Mouse (Mus musculus) gastrocnemius, adult 2 months (tissue): ENCODE results near the gene Fads3. TPM values are rescaled to one million over a fixed set of nuclear protein-coding genes. Genes with fewer than 3 reads are reported as not detected.

Experiments used
- DNase-seq: peaks from one replicate; pipeline ENCODE4 v3.0.0; 2022
- H3K27ac ChIP-seq: fragments of 200-600 bp; 2 replicates; pipeline ENCODE4 v1.8.1; 2022; ENCODE audit warnings: mild to moderate bottlenecking
- H3K4me3 ChIP-seq: fragments of 200-600 bp; 2 replicates; pipeline ENCODE4 v1.8.1; 2022; ENCODE audit warnings: mild to moderate bottlenecking, moderate library complexity
- CTCF ChIP-seq: fragments of 200-600 bp; IDR thresholded peaks from 2 replicates; pipeline ENCODE4 v1.8.1; 2022; ENCODE audit warnings: antibody characterized with exemption, mild to moderate bottlenecking, moderate library complexity
- intact Hi-C: fragments of 180-260 bp; cut with DNase I; formaldehyde crosslinking; loops from one replicate; pipeline ENCODE4 v1.15.1; 2025
- total RNA-seq, 2 experiments: library from RNA; stranded (reverse); gene quantifications; 2 replicates each; pipeline ENCODE4 v1.2.3; 2021

The Fads3 gene
- total RNA-seq, 2 experiments from 2014 or later, result 2.2 to 2.3 TPM

- DNase-seq, result peak; percentile 69
- no peak for TF ChIP-seq CTCF
- peak overlapping the region; percentile 58 for H3K27ac ChIP-seq
- intact Hi-C loops, result no loop called here
- H3K4me3 ChIP-seq, result peak overlapping the region; percentile 36
Measured at GRCm38 (mm10) chr19:10025169-10025875, 16.0 kb upstream of the Fads3 start.

DNA sequence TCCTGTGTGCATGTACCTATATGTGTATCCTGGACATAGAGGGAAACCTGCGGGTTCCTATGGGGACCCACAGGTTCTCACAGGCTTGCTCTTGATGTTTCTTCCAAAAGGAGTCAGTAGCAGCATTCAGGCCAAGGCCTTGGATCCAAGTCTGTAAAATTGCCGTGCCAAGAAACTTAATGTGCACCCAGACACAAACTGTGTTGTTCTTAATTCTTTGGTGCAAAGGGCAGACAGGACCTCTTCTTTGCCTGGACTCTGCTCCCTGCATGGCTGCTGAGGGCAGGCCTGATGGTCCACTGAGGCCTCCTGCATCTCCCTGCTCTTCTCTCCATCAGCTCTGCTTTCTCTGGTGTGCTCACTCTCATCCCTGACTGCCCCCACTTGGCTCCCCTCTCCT, 11.6 kb upstream of the Fads3 start:
- no peak for DNase-seq
- intact Hi-C loops, result no loop called here
- no peak for TF ChIP-seq CTCF
- no peak overlapping the region for H3K4me3 ChIP-seq
- no peak overlapping the region for H3K27ac ChIP-seq

DNA sequence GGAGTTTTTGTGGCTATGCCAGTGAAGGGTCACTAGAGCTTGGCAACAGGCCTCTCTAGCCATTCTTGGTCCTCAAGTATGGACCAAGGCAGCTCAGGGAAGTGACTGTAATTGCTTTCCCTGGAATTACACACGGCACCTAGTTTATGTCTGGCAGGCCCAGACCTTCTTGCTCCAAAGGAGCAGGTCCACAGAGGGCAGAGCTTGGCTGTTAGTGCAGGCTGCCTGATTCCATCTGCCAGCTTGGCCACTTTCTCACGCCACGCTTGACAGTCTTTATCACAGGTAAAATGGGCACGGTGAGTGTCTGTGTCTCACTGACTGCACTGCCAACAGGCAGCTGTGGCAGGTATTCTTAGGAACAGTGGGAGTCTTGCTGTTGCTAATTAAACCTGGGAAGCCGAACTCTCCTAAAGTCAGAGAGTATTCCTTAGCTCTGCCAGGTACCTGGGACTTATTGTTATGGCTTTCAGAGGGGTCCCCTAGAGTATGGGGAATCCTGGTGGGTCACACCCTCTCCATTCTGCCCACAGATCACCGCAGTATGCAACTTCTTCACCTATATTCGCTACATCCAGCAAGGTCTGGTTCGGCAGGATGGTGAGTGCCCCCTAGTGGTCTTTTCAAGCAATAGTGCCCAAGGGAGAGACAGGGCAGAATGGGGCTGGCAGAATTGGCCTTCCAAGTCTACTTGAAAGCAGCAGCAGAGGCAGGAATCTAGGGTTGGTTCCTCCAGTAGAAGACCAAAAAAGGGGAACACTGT, 8.0 kb upstream of the Fads3 start:
- peak; percentile 92 for TF ChIP-seq CTCF
- DNase-seq, result peak; percentile 63
- no peak overlapping the region for H3K4me3 ChIP-seq
- H3K27ac ChIP-seq, result no peak overlapping the region
- intact Hi-C loops, result no loop called here

DNA sequence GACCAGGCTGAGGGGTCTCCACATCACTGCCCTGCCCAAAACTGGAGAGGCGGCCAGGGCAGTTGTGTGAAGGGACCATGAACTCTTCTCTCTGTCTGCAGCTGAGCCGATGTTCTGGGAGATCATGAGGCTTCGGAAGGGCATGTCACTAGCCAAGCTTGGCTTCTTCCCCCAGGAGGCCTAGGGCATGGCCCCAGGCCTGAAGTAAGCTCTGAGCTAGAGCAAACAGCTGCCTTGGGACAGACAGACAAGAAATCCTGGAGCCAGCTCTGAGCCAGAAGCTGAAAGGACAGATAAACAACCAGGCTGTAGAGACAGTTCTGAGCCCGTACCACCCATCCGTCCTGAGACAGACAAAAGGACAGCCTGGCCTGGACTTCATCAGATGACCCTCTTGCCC, 7.0 kb upstream of the Fads3 start:
- intact Hi-C loops, result loop anchor here (1.0 to 2.0 kb wide), 2 partner anchors 34 to 118 kb away; no protein-coding TSS in a partner anchor
- no peak for TF ChIP-seq CTCF
- peak overlapping the region; percentile 8; the same call in 1 of the 2 replicates for H3K27ac ChIP-seq
- no peak for DNase-seq
- no peak overlapping the region for H3K4me3 ChIP-seq

DNA sequence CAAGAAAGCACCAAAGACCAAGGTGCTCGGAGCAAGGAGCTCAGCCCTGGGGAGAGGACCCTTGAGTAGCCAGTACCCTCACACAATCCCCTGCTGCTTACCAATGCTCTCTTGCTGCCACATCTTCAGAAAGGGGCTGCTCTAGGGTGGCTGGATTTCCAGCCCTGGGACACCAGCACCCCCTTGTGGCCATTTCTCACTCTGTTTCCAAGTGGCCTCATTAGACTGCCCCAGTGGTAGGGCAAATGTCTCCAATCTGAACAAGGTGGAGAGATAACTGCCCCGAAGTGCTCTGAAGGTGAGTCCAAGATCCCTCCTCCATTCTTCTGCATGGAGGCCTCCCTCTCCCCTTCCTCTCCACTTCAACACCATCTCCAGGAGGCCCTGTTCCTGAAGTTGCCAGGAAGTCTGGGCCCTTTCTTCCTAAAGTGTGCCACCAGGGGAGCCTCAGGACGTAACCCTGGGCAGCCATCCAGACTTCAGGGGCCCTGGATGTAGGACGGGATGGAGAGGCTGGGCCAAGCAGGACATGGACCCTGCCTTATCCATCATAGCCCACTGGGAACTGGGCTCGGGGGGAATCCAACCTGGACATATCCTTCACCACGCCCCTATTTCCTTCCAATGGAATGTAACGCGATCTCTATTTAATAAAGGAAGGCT, 6.5 kb upstream of the Fads3 start:
- TF ChIP-seq CTCF, result peak; percentile 95
- H3K4me3 ChIP-seq, result no peak overlapping the region
- intact Hi-C loops, result loop anchor here (1.0 to 5.0 kb wide), 3 partner anchors 35 to 118 kb away; partner anchors contain the start of gene Fads2
- DNase-seq, result peak; percentile 86
- peak overlapping the region; percentile 8; the same call in 1 of the 2 replicates for H3K27ac ChIP-seq

GRCm38 (mm10) chr19:10037534-10037933, 3.8 kb upstream of the Fads3 start:
- TF ChIP-seq CTCF, result no peak
- H3K4me3 ChIP-seq, result no peak overlapping the region
- intact Hi-C loops, result loop anchor here (5.0 kb wide), 1 partner anchor 65 kb away; the partner anchor contains the start of gene Fads2
- DNase-seq, result no peak
- no peak overlapping the region for H3K27ac ChIP-seq

DNA sequence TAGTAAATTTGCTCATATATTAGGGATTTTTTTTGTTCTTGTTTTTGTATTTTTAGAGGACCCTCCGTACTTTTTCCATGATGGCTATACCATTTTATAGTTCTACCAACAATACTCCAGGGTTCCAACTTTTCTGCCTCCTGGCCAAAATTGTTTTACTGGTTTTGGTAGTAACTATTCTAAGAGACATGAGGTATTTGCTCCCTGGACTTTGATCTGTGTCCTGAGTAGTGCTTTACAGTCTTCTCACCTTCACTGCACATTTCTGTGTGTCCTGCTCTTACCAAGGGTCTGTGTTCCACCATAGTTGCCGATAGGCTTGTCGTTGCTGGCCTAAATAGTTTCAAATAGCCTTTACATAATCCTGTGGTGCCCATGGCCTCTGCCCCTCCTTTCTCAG, 3.0 kb upstream of the Fads3 start:
- TF ChIP-seq CTCF, result no peak
- no peak for DNase-seq
- intact Hi-C loops, result loop anchor here (5.0 kb wide), 1 partner anchor 64 kb away; the partner anchor contains the start of gene Fads2
- Histone ChIP-seq H3K27ac (no peak overlapping the region; the same call in 1 of the 2 replicates), H3K4me3 (no peak overlapping the region)

- DNase-seq, result no peak
- TF ChIP-seq CTCF, result no peak
- intact Hi-C loops, result loop anchor here (5.0 kb wide), 1 partner anchor 63 kb away; the partner anchor contains the start of gene Fads2
- Histone ChIP-seq H3K27ac (peak overlapping the region; percentile 20; the same call in 1 of the 2 replicates), H3K4me3 (no peak overlapping the region)
Measured at GRCm38 (mm10) chr19:10038910-10039309, 2.5 kb upstream of the Fads3 start.

GRCm38 (mm10) chr19:10039615-10040014, 1.8 kb upstream of the Fads3 start:
- peak overlapping the region; percentile 16; the same call in 1 of the 2 replicates for H3K27ac ChIP-seq
- intact Hi-C loops, result loop anchor here (5.0 kb wide), 1 partner anchor 63 kb away; the partner anchor contains the start of gene Fads2
- TF ChIP-seq CTCF, result peak; percentile 41

GRCm38 (mm10) chr19:10040866-10041387, 442 bp upstream of the Fads3 start:
- intact Hi-C loops, result no loop called here
- no peak for TF ChIP-seq CTCF
- peak overlapping the region; percentile 93 for H3K4me3 ChIP-seq
- DNase-seq, result no peak
- H3K27ac ChIP-seq, result peak overlapping the region; percentile 88

More at GRCm38 (mm10) chr19:10039615-10040014, 1.8 kb upstream of the Fads3 start:
- H3K4me3 ChIP-seq, result no peak overlapping the region
- DNase-seq, result no peak

- peak; percentile 50 for DNase-seq
- intact Hi-C loops, result no loop called here
Measured at GRCm38 (mm10) chr19:10042232-10042631, 863 bp downstream of the Fads3 start.

DNA sequence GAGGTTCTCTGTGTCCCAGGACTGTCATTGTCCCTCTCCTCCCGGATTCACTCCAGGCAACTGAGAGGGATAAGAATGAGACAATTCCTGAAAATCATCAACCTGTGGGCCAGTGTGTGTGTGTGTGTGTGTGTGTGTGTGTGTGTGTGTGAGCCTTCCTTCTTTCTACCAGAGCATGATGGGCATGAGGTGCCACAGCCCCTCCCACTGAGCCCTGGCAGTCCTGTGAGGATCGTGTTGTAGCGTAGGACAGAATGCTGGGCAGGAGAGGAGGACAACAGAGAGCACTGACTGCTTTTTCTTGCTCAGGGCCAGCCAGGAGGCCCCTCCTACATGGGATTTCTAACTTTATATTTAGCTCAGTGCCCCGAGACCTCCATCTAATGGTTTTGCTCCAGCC, 1.4 kb downstream of the Fads3 start:
- Histone ChIP-seq H3K27ac (peak overlapping the region; percentile 88), H3K4me3 (peak overlapping the region; percentile 93)
- TF ChIP-seq CTCF, result no peak
- intact Hi-C loops, result no loop called here
- no peak for DNase-seq

More at GRCm38 (mm10) chr19:10042232-10042631, 863 bp downstream of the Fads3 start:
- TF ChIP-seq CTCF, result no peak
- H3K27ac ChIP-seq, result peak overlapping the region; percentile 88
- H3K4me3 ChIP-seq, result peak overlapping the region; percentile 93
